Mouse (Mus musculus) 416B (cell line): ENCODE results near the gene Dusp1.

Experiments
- DNase-seq: peaks from one replicate; pipeline ENCODE4 v3.0.0; 2011; ENCODE audit warnings: low read depth

The Dusp1 gene

DNA sequence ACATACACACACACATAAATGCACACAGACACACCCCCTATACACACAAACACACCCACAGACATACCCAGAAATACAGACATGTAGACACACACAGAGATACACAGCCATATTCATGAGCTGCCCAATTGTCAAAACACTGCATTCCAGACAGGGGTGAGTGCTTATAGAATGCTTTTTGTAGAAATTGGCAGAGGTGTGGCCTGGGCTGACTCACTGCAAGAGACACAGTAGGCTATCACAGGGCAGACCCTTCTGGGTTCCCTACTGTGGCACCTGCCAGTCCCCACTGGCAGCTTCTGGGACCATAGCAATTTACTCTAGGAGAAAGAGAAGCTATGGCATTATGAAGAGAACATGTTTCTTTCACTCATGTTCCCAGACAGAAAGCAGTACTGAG lies 37.6 kb downstream of the Dusp1 start:
- DNase-seq = no peak

DNA sequence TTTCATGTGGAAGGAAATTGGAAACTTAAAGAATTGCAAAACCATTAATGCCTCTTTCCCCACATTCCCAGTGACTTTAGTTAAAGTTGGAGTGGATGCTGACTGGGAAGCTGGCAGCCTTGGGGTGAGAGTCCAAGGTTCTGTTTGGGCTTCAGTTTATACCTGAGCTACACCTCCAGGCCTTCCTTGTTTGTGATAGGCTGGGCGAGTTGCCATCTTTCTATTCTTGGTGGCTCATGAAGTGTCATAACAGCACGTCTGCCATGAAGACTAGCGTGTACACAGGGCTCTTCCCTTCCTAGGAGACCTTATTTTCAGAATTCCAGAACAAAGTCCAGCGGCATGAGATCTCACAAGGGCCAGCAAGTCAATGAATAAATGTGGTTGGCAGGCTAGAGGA lies 39.2 kb downstream of the Dusp1 start:
- no peak for DNase-seq

- no peak for DNase-seq
Observed at GRCm38 (mm10) chr17:26518306-26518705, 43.6 kb downstream of the Dusp1 start.

DNA sequence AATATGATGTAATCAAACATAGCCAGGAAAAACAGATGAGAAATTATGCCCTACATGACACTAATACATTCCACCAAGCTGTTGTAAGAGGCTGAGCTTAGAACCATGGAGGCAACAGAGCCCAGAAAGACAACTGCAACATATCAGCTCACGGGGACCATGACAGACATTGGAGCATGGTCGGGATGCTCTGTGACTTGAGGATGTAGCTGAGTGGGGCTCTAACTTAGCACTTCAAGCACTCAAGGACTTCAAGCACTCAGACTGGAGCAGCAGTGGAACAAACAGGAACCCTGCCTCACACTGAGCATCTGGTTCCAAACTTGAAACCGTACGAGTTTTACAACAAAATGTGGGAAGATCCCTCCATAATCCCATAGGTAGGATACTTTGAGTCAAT lies 46.3 kb downstream of the Dusp1 start:
- DNase-seq = no peak

GRCm38 (mm10) chr17:26514581-26515030 lies 47.3 kb downstream of the Dusp1 start:
- DNase-seq = peak; percentile 94

GRCm38 (mm10) chr17:26513459-26514290 lies 48.3 kb downstream of the Dusp1 start:
- peak; percentile 21 for DNase-seq

DNA sequence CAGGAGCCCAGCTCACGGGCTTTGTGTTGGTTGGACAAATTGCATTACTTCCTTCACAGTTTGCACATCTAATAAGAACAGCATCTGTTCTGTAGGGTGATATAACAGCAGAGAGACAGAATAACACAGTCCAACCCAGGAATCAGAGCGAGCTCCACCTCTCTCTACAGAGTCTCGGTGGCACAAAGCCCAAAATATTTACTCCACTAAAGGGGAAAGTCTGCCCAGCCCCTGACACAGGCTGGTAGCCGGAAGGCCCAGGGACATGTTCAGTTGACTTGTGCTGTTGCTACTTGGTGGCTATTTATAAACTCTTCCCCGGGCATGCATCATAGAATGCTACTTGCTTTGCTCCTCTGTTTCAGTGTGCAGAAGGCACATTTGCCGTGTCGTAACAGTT lies 49.0 kb downstream of the Dusp1 start:
- peak; percentile 33 for DNase-seq

GRCm38 (mm10) chr17:26511816-26512774 lies 49.8 kb downstream of the Dusp1 start:
- peak; percentile 73 for DNase-seq

GRCm38 (mm10) chr17:26511256-26511655 lies 50.7 kb downstream of the Dusp1 start:
- DNase-seq = no peak

- DNase-seq = no peak
Observed at GRCm38 (mm10) chr17:26510146-26511045, 51.5 kb downstream of the Dusp1 start.

DNA sequence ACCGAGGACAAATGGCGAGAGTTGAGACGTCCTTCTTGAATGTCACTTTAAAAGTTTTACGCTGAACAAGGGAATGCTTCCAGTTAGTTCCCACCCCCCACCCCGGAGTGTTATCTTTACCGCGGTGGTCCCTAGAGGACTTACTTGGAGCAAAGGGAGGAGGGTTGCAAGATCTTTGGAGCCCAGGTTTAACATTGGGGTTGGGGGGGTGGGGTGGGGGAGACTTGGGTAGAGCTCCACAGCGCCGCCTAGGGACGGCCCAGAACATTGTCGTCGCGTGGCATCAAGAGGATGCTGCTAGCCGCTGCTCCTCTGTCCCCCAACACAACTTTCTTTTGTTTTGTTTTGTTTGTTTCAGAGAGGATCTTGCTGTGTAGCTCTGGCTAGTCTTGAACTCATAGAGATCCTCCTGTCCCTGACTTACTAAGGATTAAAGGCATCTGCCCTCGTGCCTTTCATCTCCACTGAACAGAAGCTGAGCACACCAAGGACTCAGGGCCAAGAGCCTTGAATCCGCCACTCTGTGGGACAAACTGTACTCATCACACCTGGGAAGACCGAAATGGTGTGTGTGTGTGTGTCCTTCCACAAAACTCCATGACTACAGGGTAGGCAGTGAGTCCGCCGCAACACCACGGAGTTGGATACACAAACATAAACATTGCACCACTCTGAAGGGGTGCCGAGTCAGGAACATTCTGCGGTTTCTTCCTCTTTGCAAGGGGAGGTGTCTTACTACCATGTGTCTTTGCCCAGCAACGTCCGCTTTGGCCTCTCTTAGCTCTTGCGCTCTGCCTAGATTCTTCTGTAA lies 52.8 kb downstream of the Dusp1 start:
- peak; percentile 64 for DNase-seq

DNA sequence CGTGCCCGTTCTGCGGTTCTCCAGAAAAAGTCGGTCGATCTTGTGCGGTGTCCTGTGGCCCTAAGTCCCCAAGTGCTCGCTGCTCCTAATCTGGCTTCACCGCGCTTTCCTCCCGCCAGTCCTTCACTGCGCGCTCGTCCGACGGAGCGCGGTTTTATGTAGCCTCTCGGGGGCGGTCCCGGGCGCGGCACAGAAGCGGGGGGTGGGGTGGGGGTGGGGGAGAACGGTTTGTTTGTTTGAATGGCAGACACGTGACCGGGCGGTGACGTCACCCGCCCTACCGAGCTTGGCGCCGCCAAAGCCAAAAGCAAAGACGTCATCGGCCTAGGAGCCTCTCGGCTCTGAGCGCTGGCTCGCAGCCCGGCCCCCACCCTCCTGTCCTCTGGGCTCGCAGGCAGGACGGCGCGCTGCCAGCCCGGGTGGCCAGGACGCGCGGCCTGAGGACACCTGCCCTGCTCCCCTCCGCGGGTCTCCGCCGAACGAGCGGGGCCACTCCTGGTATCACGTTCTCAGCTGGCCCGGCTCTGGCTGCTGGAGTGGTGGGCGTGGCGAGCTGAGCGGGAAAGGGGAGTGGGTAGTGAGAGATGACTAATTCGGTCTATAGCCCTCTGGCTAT lies 53.5 kb downstream of the Dusp1 start:
- peak; percentile 99 for DNase-seq

DNA sequence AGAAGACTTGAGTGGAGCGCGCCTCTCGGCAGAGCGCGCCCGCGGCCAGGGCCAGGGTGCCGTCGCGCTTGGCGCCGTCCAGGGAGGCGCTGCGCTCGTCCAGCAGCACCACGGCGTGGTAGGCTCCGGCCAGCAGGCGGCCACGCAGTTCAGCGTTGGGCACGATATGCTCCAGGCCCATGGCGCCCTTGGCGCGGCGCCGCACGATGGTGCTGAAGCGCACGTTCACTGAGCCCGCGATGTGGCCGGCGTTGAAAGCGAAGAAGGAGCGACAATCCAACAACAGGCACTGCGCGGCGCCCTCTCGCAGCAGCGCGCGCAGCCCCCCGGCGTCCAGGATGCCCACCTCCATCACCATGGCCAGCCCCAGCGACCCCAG lies 54.0 kb downstream of the Dusp1 start:
- peak; percentile 88 for DNase-seq

DNA sequence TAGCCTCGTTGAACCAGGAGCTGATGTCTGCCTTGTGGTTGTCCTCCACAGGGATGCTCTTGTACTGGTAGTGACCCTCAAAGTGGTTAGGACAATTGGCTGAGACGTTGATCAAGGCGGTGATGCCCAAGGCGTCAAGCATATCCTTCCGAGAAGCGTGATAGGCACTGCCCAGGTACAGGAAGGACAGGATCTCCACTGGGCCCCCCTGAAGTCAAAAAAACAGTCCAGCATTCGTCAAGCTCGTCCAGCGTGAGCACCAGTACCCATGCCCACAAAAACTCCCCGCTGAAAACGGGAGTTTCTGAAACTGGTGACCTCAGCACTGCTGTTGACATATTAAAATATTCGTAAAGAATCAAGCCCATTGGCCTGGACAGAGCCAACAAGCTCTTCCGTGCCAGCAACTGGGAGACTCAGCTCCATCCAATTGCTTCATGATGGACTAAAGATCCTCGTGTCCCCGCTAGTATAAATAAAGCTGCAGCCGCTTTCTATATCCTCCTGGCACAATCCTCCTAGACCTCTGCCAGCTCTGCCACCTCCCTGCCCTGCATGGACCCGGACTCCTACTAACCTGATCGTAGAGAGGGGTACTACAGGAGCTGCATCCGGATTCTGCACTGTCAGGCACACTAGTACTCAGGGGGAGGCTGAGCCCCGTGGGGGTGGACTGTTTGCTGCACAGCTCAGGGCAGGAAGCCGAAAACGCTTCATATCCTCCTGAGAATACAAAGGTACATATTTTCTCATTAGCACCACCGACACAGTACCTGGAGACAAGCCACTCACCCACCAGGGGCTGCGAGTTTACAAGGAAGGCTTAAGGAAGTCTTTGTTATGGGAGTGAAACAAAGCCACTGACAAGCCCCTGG lies 54.7 kb downstream of the Dusp1 start:
- DNase-seq = peak; percentile 65

DNA sequence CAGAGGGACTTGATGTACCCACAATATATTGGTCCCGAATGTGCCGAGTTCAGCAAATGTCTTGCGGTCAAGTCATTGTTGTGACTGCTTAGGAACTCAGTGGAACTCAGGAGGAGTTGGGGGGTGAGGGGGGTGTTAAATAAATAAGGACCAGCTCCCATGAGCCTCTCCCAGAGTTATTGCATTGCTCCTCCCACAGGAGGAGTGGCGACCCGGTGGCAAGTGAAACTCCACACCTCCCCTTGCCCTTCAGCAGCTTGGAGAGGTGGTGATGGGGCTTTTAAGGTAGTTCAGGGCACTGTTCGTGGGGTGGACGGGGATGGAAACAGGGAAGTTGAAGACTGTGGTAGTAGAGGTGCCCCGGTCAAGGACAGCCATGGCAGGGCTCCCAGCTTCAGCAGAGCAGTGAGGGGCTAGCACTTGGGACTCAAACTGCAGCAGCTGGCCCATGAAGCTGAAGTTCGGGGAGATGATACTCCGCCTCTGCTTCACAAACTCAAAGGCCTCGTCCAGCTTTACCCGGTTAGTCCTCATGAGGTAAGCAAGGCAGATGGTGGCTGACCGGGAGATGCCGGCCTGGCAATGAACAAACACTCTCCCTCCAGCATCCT lies 55.8 kb downstream of the Dusp1 start:
- no peak for DNase-seq

- no peak for DNase-seq
Observed at GRCm38 (mm10) chr17:26505181-26505581, 56.7 kb downstream of the Dusp1 start.

GRCm38 (mm10) chr17:26503981-26504671 lies 57.8 kb downstream of the Dusp1 start:
- DNase-seq = no peak
